Mouse (Mus musculus) testis, adult 2 months (tissue): ENCODE measurements at regions not wholly inside any gene's neighbourhood (a gene's known extent, or its start where the extent isn't known, plus 50 kb on each side); places are given as distances from the start of the nearest gene placed in this dataset.

Experiments used
- CTCF ChIP-seq: fragments of 200-500 bp; IDR thresholded peaks from 2 replicates; pipeline ENCODE4 v1.5.1; 2012; ENCODE audit warnings: low read depth, mild to moderate bottlenecking, inconsistent platforms, low read length, moderate library complexity; ENCODE audit not compliant: control insufficient read depth, insufficient read depth, insufficient replicate concordance
- POLR2A ChIP-seq: fragments of 200-500 bp; IDR thresholded peaks from 2 replicates; pipeline ENCODE4 v1.6.1; 2012; ENCODE audit warnings: low read depth, mild to moderate bottlenecking, inconsistent platforms, low read length, moderate library complexity; ENCODE audit not compliant: control insufficient read depth

- TF ChIP-seq POLR2A (no peak), CTCF (no peak)
These were observed 112.6 kb upstream of the Arg1 start for GRCm38 (mm10) chr10:25039926-25040325.
